Mouse (Mus musculus) stomach, postnatal 0 days (tissue): Measurements from ENCODE around the gene Ccl6. TPM values are rescaled to one million over a fixed set of nuclear protein-coding genes. Genes with fewer than 3 reads are reported as not detected.
A peak's percentile ranks its signal among the peaks of the same experiment; 100 is the strongest.

Source experiments
- ATAC-seq: fragments of 200-750 bp; cut with Nextera tagmentation; 2 replicates; pipeline ENCODE4 v1.8.0; 2017; ENCODE audit not compliant: low FRiP score, low TSS enrichment
- DNase-seq: peaks from one replicate; pipeline ENCODE4 v3.0.0-alpha.2; 2016; ENCODE audit warnings: low spot score
- H3K27ac ChIP-seq: fragments of 300-500 bp; sonication (generic); replicated peaks from 2 replicates; pipeline ENCODE4 v1.5.1; 2014; ENCODE audit warnings: mild to moderate bottlenecking, control low read depth
- H3K27me3 ChIP-seq: fragments of 300-500 bp; sonication (generic); 2 replicates; pipeline ENCODE4 v1.6.1; 2014; ENCODE audit warnings: low read length; ENCODE audit not compliant: control insufficient read depth, insufficient read depth
- H3K36me3 ChIP-seq: fragments of 300-500 bp; sonication (generic); 2 replicates; pipeline ENCODE4 v1.6.1; 2014; ENCODE audit warnings: low read length, mixed read lengths; ENCODE audit not compliant: control insufficient read depth, insufficient read depth
- H3K4me1 ChIP-seq: fragments of 300-500 bp; sonication (generic); replicated peaks from 2 replicates; pipeline ENCODE4 v1.6.1; 2014; ENCODE audit warnings: antibody characterized with exemption; ENCODE audit not compliant: control insufficient read depth, insufficient read depth
- H3K4me2 ChIP-seq: fragments of 300-500 bp; sonication (generic); replicated peaks from 2 replicates; pipeline ENCODE4 v1.6.1; 2014; ENCODE audit warnings: low read depth, mild to moderate bottlenecking, control low read depth, moderate library complexity
- H3K4me3 ChIP-seq: fragments of 300-500 bp; sonication (generic); 2 replicates; pipeline ENCODE4 v1.5.1; 2014; ENCODE audit warnings: low read depth, low read length, control low read depth
- H3K9ac ChIP-seq: fragments of 300-500 bp; sonication (generic); 2 replicates; pipeline ENCODE4 v1.6.1; 2014; ENCODE audit warnings: mild to moderate bottlenecking, low read length, control low read depth, mixed read lengths
- H3K9me3 ChIP-seq: fragments of 300-500 bp; sonication (generic); 2 replicates; pipeline ENCODE4 v1.6.1; 2016; ENCODE audit warnings: low read length; ENCODE audit not compliant: control insufficient read depth
- CTCF ChIP-seq: IDR thresholded peaks from 2 replicates; pipeline ENCODE4 v1.5.1; 2016; ENCODE audit warnings: antibody characterized with exemption, low read depth, mild to moderate bottlenecking, moderate library complexity
- EP300 ChIP-seq: optimal IDR thresholded peaks from 2 replicates; pipeline ENCODE3; 2016; ENCODE audit warnings: antibody characterized with exemption
- WGBS: fragments of 180-500 bp; shearing (Covaris S2); extraction: QIAGEN DNeasy Blood & Tissue Kit; methylation state at CpG from one replicate; pipeline ENCODE4 v1.1.7; 2014; 5-methylcytosine and 5-hydroxymethylcytosine counted together
- polyA plus RNA-seq: library from polyadenylated mRNA; unstranded; fragments of >200 nt; fragmentation: Nextera tagmentation; extraction: Ambion mirVana; gene quantifications from 2 replicates; pipeline ENCODE4 v1.2.1, GENCODE M21; 2015

The Ccl6 gene
- polyA plus RNA-seq, 1 experiment from 2014 or later: 58.5 TPM

- no peaks in the 10 kb centered on the region for H3K4me1 ChIP-seq
- H3K4me3 ChIP-seq: no peak overlapping the region
- TF ChIP-seq EP300 (no peak), CTCF (no peak)
- no peak overlapping the region for H3K27ac ChIP-seq
- ATAC-seq: no peak
- H3K36me3 ChIP-seq: no peaks in the 10 kb centered on the region
- H3K27me3 ChIP-seq: no peaks in the 10 kb centered on the region
- DNase-seq: no peak
- no peak overlapping the region for H3K4me2 ChIP-seq
- no peaks in the 10 kb centered on the region for H3K9me3 ChIP-seq
- no peak overlapping the region for H3K9ac ChIP-seq
- WGBS: 70% methylated on average over 4 of the region's 4 CpGs
Measured at GRCm38 (mm10) chr11:83581626-83582610, 11.0 kb downstream of the Ccl6 start.

DNA sequence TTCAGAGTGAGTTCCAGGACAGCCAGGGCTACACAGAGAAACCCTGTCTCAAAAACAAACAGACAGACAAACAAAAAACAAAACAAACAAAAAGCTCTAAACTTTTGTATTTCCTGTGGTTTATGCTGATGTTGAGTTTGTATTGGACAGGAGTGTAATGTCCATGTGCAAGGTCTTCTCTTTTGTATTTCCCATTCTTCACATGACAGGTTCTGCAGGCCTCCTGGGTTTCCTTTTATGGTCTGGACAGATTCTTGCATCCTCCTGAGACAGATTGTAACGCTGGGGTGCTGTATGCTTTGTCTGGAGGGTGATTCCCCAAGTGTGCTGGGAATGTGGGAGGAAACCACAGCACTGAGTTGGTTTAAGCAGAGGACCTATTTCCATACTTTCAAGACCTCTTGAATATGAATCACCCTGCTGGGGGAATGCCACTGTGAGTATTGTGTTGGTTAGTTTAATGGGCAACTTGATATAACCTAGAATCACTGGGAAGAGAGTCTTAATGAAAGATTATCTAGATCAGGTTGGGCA lies 12.1 kb downstream of the Ccl6 start:
- ATAC-seq: no peak
- TF ChIP-seq CTCF (no peak), EP300 (no peak)
- no peak overlapping the region for H3K9ac ChIP-seq
- WGBS: 52% methylated on average over 1 of the region's 1 CpGs
- no peak overlapping the region for H3K4me3 ChIP-seq
- no peak overlapping the region for H3K4me2 ChIP-seq
- no peaks in the 10 kb centered on the region for H3K27me3 ChIP-seq
- no peak overlapping the region for H3K27ac ChIP-seq
- H3K9me3 ChIP-seq: no peaks in the 10 kb centered on the region
- H3K4me1 ChIP-seq: no peaks in the 10 kb centered on the region
- no peaks in the 10 kb centered on the region for H3K36me3 ChIP-seq
- no peak for DNase-seq

- Histone ChIP-seq H3K4me1 (no peaks in the 10 kb centered on the region), H3K36me3 (no peaks in the 10 kb centered on the region), H3K27me3 (no peaks in the 10 kb centered on the region), H3K9ac (no peak overlapping the region), H3K4me2 (no peak overlapping the region), H3K9me3 (no peaks in the 10 kb centered on the region), H3K4me3 (no peak overlapping the region), H3K27ac (no peak overlapping the region)
- DNase-seq (no peak), ATAC-seq (no peak)
- TF ChIP-seq CTCF (no peak), EP300 (no peak)
- 67% methylated on average over 3 of the region's 3 CpGs for WGBS
Measured at GRCm38 (mm10) chr11:83578999-83579398, 13.9 kb downstream of the Ccl6 start.

DNA sequence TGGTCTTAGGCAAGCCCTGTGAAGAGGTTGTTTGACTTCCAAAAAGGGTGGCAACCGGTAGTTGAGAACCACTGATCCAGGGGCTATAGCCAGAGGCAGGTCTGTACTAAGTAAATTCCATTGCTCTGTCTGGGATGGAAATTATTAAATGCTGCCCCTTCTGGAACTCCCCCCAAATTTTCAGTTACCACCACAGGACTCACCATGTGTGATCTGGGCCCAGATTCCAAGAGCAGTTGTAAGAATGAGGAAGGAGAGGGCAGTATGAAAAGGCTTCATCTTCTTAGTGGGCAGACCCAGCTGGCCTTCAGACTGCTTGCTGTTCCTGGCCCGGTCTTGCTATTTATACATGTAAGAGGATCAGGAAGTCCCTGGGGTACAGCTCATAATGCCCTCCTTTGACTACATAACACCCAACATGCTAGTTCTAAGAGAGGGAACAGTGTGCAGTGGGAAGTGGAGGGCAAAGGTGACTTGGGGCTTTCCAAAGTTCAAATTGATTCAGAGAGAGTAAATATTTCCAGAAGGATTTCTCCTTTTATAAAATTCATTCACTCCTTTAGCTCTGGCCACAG lies 14.6 kb downstream of the Ccl6 start, which contains the start of gene Ccl9:
Gene Ccl9, minus strand, starts transcription at position 451 of the 575 bp plus-strand sequence.
- H3K36me3 ChIP-seq: no peaks in the 10 kb centered on the region

DNA sequence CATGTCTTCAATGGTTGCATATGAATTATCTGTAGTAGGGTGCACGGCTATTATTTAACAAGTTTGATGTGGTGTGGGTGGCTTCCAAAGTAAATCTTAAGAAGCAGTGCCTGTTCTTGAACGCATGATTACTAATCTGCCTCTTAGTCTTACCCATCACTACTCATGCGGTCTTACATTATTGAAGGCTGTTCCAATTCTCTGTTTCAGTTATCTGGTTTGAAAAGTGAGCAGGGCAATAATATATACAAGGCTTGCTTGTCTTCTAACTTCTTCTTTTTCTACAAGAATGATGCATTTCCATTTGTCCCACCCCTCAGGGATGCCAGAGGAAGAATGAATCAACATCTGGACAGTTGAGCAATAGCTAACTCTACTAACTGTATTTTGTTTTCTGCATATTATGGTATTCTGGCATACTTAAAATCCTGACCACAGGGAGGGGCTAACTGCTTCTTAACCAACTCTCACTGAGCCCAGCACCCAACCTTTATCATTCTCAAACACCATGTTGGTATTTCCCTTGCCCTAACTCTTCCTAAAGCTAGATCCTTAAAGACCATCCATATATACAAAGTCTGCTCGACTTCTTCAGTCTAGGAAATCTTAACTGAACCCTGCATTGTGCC lies 15.8 kb downstream of the Ccl6 start:
- no peaks in the 10 kb centered on the region for H3K27me3 ChIP-seq
- 73% methylated on average over 4 of the region's 4 CpGs for WGBS
- ATAC-seq: no peak

More for the DNA sequence above, 14.6 kb downstream of the Ccl6 start, which contains the start of gene Ccl9:
- ATAC-seq (0 out of 2 replicates have a peak, but pooled peaks have one; percentile 42), DNase-seq (no peak)
- H3K4me2 ChIP-seq: no peak within 1 kb of the TSS
- H3K9me3 ChIP-seq: no peaks in the 10 kb centered on the region
- H3K9ac ChIP-seq: no peak within 1 kb of the TSS
- no peak for TF ChIP-seq EP300
- no peak for TF ChIP-seq CTCF
- 50% methylated on average over 2 of the region's 2 CpGs for WGBS
- no peaks in the 10 kb centered on the region for H3K27me3 ChIP-seq
- no peak within 1 kb of the TSS for H3K4me3 ChIP-seq
- H3K4me1 ChIP-seq: no peaks in the 10 kb centered on the region
- H3K27ac ChIP-seq: no peak within 1 kb of the TSS

More for the DNA sequence above, 15.8 kb downstream of the Ccl6 start:
- no peaks in the 10 kb centered on the region for H3K4me1 ChIP-seq
- H3K4me3 ChIP-seq: no peak overlapping the region
- DNase-seq: no peak
- H3K4me2 ChIP-seq: no peak overlapping the region
- no peak overlapping the region for H3K9ac ChIP-seq
- no peaks in the 10 kb centered on the region for H3K9me3 ChIP-seq
- no peak for TF ChIP-seq CTCF
- no peak for TF ChIP-seq EP300
- no peak overlapping the region for H3K27ac ChIP-seq
- H3K36me3 ChIP-seq: no peaks in the 10 kb centered on the region
